Mouse (Mus musculus): ENCODE measurements around the gene A930004D18Rik. TPM values are rescaled to one million over a fixed set of nuclear protein-coding genes. Genes with fewer than 3 reads are reported as not detected.

The A930004D18Rik gene
- polyA plus RNA-seq, 1 experiment, result 0.70 TPM

GRCm38 (mm10) chr2:18047646-18048452, 10.3 kb upstream of the A930004D18Rik start:
- H3K27me3 ChIP-seq (ENCODE audit: control insufficient read depth, insufficient read depth, low read length), result peaks cover 58% of the 10 kb centered on the region
- WGBS, result under 1% methylated on average over 70 of the region's 70 CpGs
- TF ChIP-seq POLR2A (IDR thresholded peaks at IDR 0.05; ENCODE audit: low read depth, low read length) (peak; percentile 25; the same call in 1 of the 2 replicates), CTCF (IDR thresholded peaks at IDR 0.05; ENCODE audit: extremely low read depth, insufficient read length, insufficient replicate concordance, low read depth, low read length) (no peak)
- peak overlapping the region; percentile 85 for H3K4me3 ChIP-seq (ENCODE audit: low read depth, low read length)
- H3K27ac ChIP-seq (ENCODE audit: insufficient read depth, low read depth, low read length), result peak overlapping the region; percentile 67; the same call in 1 of the 2 replicates
- no peaks in the 10 kb centered on the region for H3K36me3 ChIP-seq (ENCODE audit: control insufficient read depth, insufficient read depth, low read length)
- no peaks in the 10 kb centered on the region; the same call in 1 of the 2 replicates for H3K4me1 ChIP-seq (ENCODE audit: control insufficient read depth, insufficient read depth, insufficient read length, low read length)

GRCm38 (mm10) chr2:18046758-18047645, 9.5 kb upstream of the A930004D18Rik start:
- no peaks in the 10 kb centered on the region for H3K36me3 ChIP-seq (ENCODE audit: control insufficient read depth, insufficient read depth, low read length)
- WGBS, result 1% methylated on average over 64 of the region's 64 CpGs
- H3K4me3 ChIP-seq (ENCODE audit: low read depth, low read length), result peak overlapping the region; percentile 85
- peak overlapping the region; percentile 67 for H3K27ac ChIP-seq (ENCODE audit: insufficient read depth, low read depth, low read length)
- H3K4me1 ChIP-seq (ENCODE audit: control insufficient read depth, insufficient read depth, insufficient read length, low read length), result no peaks in the 10 kb centered on the region; the same call in 1 of the 2 replicates
- TF ChIP-seq CTCF (IDR thresholded peaks at IDR 0.05; ENCODE audit: extremely low read depth, insufficient read length, insufficient replicate concordance, low read depth, low read length) (no peak), POLR2A (IDR thresholded peaks at IDR 0.05; ENCODE audit: low read depth, low read length) (no peak)
- H3K27me3 ChIP-seq (ENCODE audit: control insufficient read depth, insufficient read depth, low read length), result peaks cover 58% of the 10 kb centered on the region

- H3K4me1 ChIP-seq (ENCODE audit: control insufficient read depth, insufficient read depth, insufficient read length, low read length), result no peaks in the 10 kb centered on the region; the same call in 1 of the 2 replicates
- TF ChIP-seq CTCF (IDR thresholded peaks at IDR 0.05; ENCODE audit: extremely low read depth, insufficient read length, insufficient replicate concordance, low read depth, low read length) (no peak), POLR2A (IDR thresholded peaks at IDR 0.05; ENCODE audit: low read depth, low read length) (no peak)
- no peak overlapping the region for H3K4me3 ChIP-seq (ENCODE audit: low read depth, low read length)
- no peaks in the 10 kb centered on the region for H3K36me3 ChIP-seq (ENCODE audit: control insufficient read depth, insufficient read depth, low read length)
- 59% methylated on average over 4 of the region's 4 CpGs for WGBS
- H3K27ac ChIP-seq (ENCODE audit: insufficient read depth, low read depth, low read length), result no peak overlapping the region
- peaks cover 55% of the 10 kb centered on the region for H3K27me3 ChIP-seq (ENCODE audit: control insufficient read depth, insufficient read depth, low read length)
Measured at GRCm38 (mm10) chr2:18046186-18046585, 8.6 kb upstream of the A930004D18Rik start.

GRCm38 (mm10) chr2:18045781-18046181, 8.2 kb upstream of the A930004D18Rik start:
- H3K27me3 ChIP-seq (ENCODE audit: control insufficient read depth, insufficient read depth, low read length), result peaks cover 53% of the 10 kb centered on the region
- 84% methylated on average over 6 of the region's 6 CpGs for WGBS
- no peaks in the 10 kb centered on the region; the same call in 1 of the 2 replicates for H3K4me1 ChIP-seq (ENCODE audit: control insufficient read depth, insufficient read depth, insufficient read length, low read length)
- H3K36me3 ChIP-seq (ENCODE audit: control insufficient read depth, insufficient read depth, low read length), result no peaks in the 10 kb centered on the region
- no peak for TF ChIP-seq CTCF (IDR thresholded peaks at IDR 0.05; ENCODE audit: extremely low read depth, insufficient read length, insufficient replicate concordance, low read depth, low read length)
- TF ChIP-seq POLR2A (IDR thresholded peaks at IDR 0.05; ENCODE audit: low read depth, low read length), result no peak
- no peak overlapping the region for H3K27ac ChIP-seq (ENCODE audit: insufficient read depth, low read depth, low read length)
- no peak overlapping the region for H3K4me3 ChIP-seq (ENCODE audit: low read depth, low read length)

- no peaks in the 10 kb centered on the region; the same call in 1 of the 2 replicates for H3K4me1 ChIP-seq (ENCODE audit: control insufficient read depth, insufficient read depth, insufficient read length, low read length)
- H3K4me3 ChIP-seq (ENCODE audit: low read depth, low read length), result no peak overlapping the region
- no peaks in the 10 kb centered on the region for H3K36me3 ChIP-seq (ENCODE audit: control insufficient read depth, insufficient read depth, low read length)
- no peak overlapping the region for H3K27ac ChIP-seq (ENCODE audit: insufficient read depth, low read depth, low read length)
- peaks cover 48% of the 10 kb centered on the region for H3K27me3 ChIP-seq (ENCODE audit: control insufficient read depth, insufficient read depth, low read length)
- TF ChIP-seq CTCF (IDR thresholded peaks at IDR 0.05; ENCODE audit: extremely low read depth, insufficient read length, insufficient replicate concordance, low read depth, low read length), result no peak
- TF ChIP-seq POLR2A (IDR thresholded peaks at IDR 0.05; ENCODE audit: low read depth, low read length), result no peak
- WGBS, result 80% methylated on average over 7 of the region's 7 CpGs
Measured at GRCm38 (mm10) chr2:18045143-18045780, 7.7 kb upstream of the A930004D18Rik start.

GRCm38 (mm10) chr2:18041199-18041885, 3.8 kb upstream of the A930004D18Rik start:
- TF ChIP-seq CTCF (IDR thresholded peaks at IDR 0.05; ENCODE audit: extremely low read depth, insufficient read length, insufficient replicate concordance, low read depth, low read length) (no peak), POLR2A (IDR thresholded peaks at IDR 0.05; ENCODE audit: low read depth, low read length) (no peak)
- Histone ChIP-seq H3K36me3 (ENCODE audit: control insufficient read depth, insufficient read depth, low read length) (no peaks in the 10 kb centered on the region), H3K4me1 (ENCODE audit: control insufficient read depth, insufficient read depth, insufficient read length, low read length) (no peaks in the 10 kb centered on the region), H3K4me3 (ENCODE audit: low read depth, low read length) (no peak overlapping the region), H3K27ac (ENCODE audit: insufficient read depth, low read depth, low read length) (no peak overlapping the region), H3K27me3 (ENCODE audit: control insufficient read depth, insufficient read depth, low read length) (peaks cover 11% of the 10 kb centered on the region)
- WGBS, result 80% methylated on average over 14 of the region's 14 CpGs

All from small intestine, adult 2 months (tissue).